Mouse (Mus musculus) embryo, embryonic 11.5 days (tissue): ENCODE results near the gene Pcbp4.
A peak's percentile ranks its signal among the peaks of the same experiment; 100 is the strongest.

Source experiments
- DNase-seq: peaks from one replicate; pipeline ENCODE4 v3.0.0-alpha.2; 2012; ENCODE audit warnings: low read depth, low spot score

The Pcbp4 gene

DNA sequence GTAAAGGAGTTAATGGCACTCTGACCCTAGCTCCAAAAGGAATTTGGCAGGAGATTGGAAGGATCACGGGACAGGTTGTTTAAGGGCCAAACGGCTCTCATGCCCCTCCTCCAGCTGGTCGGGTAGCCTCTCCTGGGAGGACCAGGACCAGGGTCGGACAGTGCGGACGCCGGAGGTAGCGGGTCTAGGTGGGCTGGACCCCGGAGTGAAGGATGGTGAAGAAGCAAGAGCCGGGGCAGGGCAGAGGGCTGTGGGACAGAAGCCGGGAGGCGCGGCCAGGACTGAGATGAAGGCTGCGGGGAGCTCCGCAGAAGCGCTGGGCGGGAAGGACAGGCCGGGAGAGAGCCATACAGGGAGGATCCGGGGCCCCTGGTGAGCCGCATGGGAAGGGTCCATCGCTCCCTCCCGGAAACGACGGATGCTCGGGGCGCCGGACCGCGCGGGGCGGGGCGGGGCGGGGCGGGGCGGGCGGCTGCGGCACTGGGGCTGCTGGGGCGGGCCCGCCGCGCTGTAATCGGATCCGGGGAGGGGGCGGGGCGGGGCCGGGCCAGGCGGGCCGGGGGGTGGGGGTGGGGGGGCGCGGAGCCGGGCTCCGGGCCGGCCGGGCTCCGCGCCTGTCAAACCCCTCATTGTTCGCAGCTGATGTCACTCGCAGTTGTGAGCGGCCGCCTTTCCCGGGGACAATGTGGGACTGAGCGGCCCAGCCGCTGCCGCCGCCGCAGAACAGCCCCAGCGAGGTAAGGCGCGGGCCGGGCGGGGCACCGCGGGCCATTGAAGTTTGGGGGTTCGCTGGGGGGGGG is at the start of gene Pcbp4:
Gene Pcbp4, plus strand, starts transcription at position 21 of the 800 bp plus-strand sequence.
- DNase-seq = no peak

DNA sequence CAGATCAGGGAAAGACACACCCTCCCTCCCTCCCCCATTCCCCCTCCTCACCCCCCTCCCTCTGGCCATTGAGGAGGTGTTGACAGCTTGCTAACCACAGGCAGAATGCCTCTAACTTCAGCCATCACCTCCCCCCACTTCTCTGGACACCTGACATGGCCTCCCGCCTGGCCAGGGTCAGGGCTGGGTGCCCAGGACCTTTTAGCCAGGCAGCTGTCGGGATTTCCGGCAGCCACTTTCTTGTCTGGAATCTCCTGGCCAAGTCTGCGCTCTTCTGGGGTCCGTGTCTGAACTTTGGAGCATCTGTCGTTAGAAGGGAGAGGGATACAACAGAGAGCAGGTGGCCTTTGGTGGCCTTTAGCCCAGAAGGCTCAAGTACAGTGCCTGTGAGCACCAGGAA is 47.8 kb upstream of the Pcbp4 start:
- no peak for DNase-seq

DNA sequence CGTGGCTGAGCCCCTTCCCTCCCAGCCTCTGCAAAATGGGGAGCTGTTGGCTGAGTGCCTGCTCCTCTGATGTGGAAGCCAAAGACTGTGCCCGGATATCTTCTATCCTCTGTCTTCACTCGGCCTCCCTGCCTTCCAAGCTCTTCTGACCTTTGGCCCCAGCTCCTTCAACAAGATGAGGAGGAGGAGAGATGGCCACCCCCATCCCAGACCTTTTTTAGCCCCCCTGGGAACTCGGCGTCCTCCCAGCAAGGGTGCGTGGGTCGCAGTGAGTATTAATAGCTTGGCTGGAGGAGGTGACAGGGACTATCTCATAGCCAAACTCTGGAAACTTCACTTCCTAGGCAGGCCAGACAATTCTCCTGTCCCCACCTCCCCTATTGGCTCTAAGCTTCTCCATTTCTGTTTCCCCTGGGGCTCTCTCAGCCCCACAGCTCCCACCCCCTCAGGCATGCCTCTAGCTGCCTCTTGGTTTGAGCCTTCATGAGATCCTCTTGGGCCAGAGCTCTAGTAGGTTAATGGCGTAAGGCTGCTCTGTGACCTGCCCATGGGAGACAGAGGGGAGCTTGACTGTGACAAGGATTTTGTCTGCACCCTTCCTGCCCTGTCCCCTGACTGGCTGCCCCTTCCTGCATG is 46.5 kb upstream of the Pcbp4 start:
- DNase-seq = no peak

DNA sequence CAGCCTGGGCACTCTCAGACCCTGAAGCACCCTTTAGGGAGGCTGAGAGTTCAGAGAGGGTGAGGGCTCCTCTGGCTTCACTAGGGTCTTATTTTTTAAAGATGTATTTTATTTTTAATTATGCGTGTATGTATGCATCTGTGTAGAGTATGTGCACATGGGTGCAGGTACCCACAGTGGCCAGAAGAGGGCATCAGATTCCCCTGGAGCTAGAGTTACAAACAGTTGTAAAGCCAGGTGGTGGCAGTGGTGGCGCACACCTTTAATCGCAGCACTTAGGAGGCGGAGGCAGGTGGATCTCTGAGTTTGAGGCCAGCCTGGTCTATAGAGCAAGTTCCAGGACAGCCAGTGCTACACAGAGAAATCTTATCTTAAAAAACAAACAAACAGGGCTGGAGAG is 44.0 kb upstream of the Pcbp4 start:
- DNase-seq = no peak

DNA sequence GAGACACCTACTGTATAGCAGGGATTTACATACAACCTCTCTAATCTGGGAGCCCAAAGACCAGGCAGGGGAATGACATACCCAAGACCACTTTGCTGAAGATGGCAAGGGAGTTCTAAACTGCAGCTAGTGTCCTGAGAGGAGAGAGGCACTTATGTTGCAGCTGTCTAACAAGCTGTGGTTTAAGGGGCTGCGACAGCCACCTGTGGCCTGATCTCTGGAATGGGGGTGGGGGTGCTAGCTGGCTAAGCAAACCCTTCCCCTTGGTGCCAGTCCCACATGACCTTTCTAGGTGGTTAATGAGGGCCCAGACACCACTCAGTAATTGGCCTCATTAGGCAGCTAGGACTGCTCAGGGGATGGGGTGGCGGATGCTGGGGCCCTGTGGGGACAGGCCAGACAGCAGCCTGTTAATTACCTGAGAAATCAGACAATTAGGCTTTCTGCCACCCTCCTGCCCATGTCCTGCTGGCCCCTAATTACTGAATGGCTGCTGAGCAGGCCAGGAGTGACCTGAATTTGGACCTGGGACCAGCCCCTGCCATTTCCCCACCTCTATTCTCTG is 42.9 kb upstream of the Pcbp4 start:
- DNase-seq = no peak

DNA sequence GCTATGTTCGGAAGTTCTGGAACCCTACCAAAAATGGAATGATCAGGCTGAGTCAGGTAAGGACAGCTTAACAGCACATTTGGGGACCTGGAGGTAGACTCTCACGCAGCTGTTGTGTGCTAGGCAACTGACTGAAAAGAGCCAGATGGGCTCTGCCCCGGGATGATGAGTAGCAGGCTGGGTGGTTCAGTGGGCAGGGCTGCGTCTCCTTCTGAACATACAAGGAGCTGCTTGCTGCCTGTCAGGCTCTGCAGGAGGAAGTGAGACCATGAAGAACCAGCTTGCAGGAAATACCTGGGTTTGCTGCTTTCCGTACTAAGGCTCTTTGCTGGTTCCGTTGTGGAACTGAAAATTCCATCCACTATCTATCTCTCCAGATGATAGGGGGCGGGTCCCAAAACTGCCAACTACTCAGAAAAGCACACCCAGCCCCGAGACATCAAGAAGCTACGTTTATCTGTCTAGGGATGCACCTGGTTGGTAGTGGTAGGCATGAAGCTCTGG is 41.9 kb upstream of the Pcbp4 start:
- no peak for DNase-seq

DNA sequence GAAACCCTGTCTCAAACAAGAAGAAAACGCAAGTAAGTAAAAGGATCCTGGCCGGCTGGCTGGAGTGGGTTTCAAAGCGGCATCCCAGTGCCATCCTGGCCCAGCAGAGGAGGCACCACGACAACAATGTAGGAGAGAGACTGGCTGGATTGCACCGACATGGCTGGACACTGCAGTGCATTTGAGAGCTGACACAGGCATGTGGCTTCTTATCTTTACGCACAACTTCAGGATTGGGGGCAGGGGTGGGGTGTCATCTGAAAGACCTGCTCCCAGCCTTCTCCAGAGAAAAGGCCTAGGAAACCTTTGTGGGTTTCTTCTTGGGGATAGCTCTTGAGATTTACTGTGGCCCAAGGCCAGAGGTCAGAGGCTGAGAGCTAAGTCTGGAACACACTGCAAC is 41.4 kb upstream of the Pcbp4 start:
- no peak for DNase-seq

DNA sequence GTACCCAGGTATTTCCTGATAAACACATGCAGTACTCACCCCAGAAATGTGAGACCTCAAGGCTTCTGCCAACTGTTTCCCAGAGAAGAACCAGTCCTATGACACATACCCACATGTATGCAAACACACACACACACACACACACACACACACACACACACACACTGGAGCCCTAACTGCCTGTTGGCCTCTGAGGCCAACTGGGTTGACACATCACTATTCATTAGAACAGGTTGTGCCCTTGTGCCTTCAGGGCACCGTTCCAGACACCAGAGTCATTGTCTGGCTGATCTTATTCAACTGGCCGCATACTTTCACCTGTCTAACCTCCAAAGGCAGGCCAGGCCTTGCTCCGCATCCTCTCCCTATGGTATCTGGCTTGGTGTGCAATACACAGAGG is 40.9 kb upstream of the Pcbp4 start:
- DNase-seq = no peak

DNA sequence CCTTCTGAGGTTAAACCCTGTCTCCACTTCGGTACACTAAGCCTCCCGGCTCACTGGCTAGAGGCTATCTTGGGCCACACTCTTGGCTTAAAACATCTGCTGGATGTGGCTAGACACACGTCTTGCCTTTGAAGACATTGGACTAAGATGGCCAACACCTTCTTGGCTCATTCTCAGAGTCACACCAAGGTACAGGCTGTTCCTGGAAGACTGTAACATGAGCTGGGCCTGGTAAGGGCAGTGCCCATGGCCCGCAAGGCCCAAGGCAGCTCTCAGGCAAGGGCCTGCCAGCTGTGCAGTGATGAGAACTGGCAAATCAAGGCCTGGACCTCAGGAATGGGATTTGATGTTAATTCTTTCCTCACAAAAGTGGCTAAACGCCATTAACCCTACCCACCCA is 39.5 kb upstream of the Pcbp4 start:
- no peak for DNase-seq

DNA sequence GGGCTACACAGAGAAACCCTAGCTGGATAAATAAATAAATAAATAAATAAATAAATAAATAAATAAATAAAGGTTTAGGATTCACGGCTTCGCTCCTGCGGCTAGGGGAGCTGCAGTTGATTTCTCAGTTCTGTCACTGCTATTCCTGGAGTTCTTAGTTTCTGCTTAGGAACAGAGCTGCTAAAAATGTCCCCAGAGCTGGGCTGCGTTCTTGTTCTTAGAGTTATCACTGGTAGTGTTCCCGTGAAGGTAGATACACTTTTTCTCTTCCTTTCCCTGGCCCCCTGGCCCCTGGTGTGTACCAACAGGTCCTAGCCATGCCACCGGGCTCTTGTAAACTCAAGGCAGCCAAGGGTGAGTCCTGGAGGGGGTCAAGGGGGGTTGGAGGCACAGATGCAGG is 36.3 kb upstream of the Pcbp4 start:
- DNase-seq = no peak

DNA sequence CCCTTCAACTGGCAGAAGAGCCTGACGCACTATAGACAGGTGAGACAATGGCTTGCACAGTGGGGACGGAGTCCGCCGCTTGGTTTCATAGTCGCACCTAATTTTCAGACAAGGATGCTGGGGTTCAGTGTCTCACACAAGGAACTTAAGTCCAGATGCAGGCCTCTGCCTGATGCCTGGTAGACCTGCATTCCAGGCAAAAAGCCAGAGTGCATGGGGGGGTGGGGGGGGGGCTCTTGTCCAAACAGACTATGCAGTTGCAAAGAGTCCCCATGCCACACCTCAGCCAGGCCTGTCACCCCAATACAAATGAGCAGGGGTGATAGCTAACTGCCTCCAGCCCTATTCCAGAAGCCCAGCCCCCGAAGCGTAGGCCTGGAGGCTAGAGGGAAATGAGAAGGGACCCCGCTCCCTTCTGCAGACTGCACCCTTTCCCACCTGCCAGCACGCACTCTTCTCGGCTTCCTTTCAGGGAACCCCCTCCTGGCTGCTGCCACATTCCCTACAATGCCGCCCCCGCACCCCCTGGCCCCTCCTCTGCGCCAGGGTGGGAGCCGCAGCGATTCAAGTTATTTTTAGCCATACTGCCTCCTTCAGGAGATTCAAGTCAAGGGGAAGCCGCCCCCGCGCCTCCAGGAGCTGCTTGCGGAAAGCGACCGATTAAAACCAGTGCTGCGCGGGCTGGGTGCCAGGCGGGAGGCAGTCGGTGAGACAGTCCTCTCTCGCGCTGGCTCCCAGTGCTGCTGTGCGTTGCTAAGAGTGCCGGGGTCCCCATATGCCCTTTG is 35.1 kb upstream of the Pcbp4 start:
- DNase-seq = peak; percentile 38

DNA sequence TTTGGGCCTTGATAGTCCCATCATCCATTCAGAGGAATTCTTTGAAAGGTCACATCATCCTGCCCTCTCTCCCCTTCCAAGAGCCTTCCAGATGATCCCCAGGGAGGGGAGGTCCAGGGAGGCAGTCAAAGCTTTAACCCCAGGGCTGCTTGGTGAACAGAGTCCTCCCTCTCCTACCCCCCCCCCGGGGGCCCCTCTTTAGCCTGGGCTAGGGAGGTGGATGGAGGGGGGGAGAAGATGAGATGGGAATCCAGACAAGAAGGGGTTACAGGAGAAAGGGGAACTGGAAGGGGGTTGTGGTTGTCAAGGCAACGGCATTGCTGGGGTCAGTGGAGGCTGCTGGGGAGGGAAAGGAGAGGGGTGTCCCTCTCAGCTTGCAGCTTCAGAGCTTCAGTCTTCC is 32.5 kb upstream of the Pcbp4 start:
- no peak for DNase-seq

DNA sequence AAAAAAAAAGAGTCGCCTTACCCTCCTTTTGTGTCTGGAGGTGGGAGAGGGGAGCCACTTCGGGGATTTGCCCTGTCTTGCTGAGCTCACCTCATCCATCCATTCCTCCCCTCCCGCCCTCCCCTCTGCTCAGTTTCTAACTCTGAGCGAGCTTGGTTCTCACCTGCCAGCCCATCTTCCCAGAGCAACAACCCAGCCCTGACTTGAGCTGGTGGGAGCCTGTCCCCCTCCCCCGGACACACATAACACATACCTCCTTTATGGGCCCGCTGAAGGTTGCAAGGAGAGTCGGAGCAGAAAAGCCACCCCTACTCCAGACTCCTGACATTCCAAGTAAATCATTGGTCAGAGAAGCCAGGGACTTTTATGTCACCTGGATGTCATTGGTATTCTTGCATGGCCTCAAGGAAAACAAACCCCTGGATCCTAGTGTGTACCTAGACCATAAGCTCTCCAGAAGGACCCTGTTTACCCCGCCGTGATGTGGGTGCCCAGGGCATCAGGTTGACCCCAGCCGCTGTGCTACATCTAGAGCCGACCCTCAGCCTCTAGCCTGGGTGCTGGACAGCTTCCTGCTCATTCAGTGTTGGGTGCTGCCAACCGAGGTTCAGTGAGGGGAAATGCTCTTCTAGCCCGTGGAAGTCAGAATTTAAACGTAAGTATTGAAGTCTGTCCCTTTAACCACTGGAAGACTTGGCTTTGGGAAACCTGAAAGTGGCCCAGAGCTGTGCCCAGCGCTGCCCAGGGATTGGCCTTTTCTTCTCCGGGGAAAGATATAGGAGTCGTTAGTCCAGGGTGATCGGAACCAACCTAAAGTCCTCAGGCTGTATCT is 31.8 kb upstream of the Pcbp4 start:
- DNase-seq = no peak

DNA sequence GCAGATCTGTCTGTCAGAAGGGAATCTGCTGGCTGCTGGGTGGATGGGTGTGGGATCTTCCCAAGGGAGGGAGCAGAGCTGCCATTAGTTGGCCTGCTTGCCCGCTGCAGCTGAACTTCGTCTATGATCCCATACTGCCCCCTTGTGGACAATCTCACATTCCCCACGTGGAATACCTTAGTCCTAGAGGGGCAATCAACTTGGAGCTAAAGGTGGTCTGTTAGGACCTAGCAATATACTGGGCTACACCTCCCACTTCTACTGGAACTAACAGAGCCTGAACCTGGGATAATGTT is 31.3 kb upstream of the Pcbp4 start:
- DNase-seq = peak; percentile 89

DNA sequence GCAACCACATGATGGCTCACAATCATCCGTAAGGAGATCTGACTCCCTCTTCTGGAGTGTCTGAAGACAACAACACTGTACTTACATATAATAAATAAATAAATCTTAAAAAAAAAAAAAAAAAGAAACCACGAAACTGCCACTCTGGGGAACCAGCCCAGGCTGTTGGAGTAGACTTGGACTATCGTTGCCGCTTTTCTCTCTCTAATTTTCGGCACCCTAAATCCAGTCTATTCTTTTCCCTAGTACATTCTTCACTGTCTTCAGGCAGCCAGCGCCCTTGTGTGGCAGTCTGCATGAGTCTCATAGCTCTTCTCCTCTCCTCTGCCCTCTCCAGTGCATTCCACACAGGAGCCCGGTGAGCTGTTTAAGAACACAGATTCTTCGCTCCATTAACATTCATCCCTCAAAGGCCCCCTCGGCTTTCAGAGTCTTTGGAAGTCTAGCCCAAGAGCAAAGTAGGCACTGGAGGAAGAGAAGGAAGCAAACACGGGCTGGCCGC is 24.3 kb upstream of the Pcbp4 start:
- no peak for DNase-seq

DNA sequence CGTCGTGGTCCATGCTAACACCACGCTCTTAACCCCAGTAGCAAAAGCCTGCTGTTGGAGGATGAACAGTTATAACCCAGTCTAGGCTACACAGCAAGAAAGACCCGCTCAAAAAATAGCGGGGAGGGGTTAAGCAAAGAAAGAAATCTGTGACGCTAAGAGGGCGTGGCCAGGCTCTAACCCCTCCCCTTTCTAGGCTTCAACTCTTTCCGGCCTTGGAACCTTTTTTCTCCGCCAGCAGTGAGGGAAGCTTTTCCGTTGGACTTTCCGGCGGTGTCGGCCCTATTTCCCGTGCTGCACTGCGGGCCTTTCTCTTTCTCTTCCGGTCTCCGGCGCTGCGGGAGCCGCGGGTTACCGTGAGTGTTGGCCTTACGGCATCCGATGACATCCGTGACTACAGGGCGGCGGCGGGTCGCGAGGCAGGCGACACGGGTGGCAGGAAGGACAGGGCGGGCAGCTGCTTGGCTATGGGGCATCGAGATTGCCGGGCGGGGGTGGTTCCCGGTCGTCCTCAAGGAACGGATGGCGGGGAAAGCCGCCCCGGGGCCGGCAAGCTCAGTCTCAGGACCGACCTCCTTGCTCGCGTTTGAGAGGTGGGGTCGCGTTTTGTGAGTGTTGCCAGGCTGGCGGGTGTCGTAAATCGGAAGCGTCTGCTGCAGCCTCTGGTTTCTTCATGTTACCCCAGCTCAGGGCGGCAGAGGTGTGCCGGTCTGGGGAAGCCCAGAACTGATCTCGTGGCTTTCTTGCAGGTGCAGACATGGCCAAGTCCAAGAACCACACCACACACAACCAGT is 23.7 kb upstream of the Pcbp4 start, which contains the start of gene Rpl29:
Gene Rpl29, plus strand, starts transcription at position 234 of the 794 bp plus-strand sequence.
- DNase-seq = peak; percentile 96

DNA sequence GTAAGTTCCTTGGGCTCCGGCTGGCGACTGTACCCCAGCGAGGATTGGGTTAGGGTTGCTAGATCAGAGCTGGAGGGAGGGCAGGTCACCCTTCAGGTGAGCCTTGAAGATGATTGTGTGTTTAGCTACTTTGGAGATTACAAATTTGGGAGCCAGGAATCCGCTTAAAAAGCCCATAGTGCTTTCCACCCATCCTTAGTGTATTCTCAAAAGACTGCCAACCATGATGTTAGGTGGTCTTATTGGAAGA is 23.2 kb upstream of the Pcbp4 start:
- DNase-seq = no peak

DNA sequence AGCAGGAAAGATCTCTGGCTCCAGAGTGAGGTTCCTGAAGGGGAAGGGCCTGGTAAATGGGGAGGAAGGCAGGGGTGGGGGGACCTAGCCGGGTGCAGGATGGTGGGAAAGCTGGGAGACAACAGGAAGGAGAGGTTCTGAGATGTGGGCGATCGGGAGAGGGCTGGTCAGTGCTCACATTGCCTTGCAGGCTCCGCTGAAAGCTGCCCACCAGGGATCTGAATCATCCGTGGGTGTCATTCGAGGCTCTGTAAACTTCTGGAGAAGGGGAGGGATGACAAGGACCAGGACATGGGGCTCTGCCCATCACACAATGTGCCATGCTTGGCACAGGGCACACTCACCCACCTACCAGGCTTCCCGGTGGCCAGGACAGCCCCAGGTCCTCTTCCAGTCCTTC is 19.7 kb upstream of the Pcbp4 start:
- no peak for DNase-seq

DNA sequence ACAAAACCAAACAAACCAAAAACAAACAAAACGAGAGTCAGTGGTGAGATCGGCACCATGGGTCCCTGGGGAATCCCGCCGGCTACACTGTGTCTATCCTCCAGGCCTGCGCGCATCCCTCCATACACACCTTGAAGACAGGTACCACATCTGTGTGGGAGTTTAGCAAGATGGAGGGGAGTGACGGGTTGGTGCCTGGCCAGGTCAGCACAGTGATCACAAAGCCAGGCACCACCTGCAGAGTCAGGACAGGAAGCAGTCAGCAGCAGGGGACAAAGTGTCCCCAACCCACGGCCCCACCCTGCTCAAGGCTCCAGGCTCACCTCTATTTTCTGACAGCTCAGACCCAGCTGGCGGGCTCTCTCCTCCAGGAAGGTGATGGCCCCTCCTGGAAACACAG is 16.5 kb upstream of the Pcbp4 start:
- DNase-seq = no peak

DNA sequence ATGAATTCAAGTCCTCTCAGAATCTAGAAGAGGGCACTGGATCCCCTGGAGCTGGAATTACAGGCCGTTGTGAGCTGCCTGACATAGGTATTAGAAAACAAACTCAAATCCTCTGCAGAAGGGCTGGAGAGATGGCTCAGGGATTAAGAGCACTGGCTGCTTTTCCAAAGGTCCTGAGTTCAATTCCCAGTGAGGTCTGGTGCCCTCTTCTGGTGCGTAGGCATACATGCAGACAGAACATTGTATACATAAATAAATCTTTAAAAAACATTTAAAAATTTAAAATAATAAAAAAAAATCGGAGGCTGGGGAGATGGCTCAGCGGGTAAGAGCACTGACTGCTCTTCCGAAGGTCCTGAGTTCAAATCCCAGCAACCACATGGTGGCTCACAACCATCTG is 10.4 kb upstream of the Pcbp4 start:
- no peak for DNase-seq

DNA sequence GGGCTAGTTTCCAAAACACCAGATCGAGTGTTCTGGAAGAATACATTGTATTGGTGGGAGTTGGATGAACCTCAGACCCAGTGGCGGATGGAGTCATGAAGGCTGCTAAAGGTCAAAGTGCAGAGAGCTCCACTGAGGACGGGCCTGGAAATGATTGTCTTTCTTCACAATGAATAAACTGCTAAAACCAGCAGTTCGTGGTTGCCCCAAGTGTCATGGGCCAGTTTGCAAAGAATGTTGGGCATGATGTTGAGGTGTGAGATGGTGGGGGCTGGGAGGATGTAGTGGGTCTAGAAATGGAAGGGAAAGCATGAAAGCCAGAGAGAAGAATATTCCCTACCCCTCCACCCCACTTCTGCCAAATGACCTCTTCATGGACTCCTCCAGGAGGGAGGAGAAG is 8.3 kb upstream of the Pcbp4 start:
- DNase-seq = no peak
